5 mouse cellular contexts compared by ENCODE assay signal in genomic region chr4:43057654-43058053, GRCm38 (mm10).
"Had no signal": no experiment of that assay in that cellular context is flagged by ENCODE, and none has a peak within 500 bp of the region (broad histone marks: within the 10 kb centered on the region; RNA-seq: fewer than 3 reads in every experiment).

No protein-coding gene starts in this region.

- DNase-seq: liver, postnatal 0 days; lung, adult 2 months; right cerebral cortex, postnatal 14 days; thymus, adult 2 months; thymus, postnatal 36 days had no signal
